Mouse (Mus musculus) thymus, postnatal 25 days (tissue): ENCODE results near the gene Sry.

Experiments
- DNase-seq: peaks from one replicate; pipeline ENCODE4 v3.0.0; 2022

The Sry gene

GRCm38 (mm10) chrY:2663558-2663957 is at the start of gene Sry:
Sry (minus strand) TSS chrY:2663658.
- no peak for DNase-seq
